ENCODE assay signal across 8 mouse cellular contexts in genomic region chr5:110839678-110840365, GRCm38 (mm10). TPM values are rescaled to one million over a fixed set of nuclear protein-coding genes. Genes with fewer than 3 reads are reported as not detected.
DNase-seq lines count a peak whose midpoint lies in the region; ATAC-seq lines count a peak whose summit lies in the region.

Gene Hscb (minus strand): TSS chr5:110839777.
Gene Chek2 (plus strand): TSS chr5:110839979.

- peaks cover 17% of the 10 kb centered on the region for H3K36me3 ChIP-seq in intestine, embryonic 14.5 days (ENCODE audit: control insufficient read depth, insufficient read depth, low read length)

- H3K9me3 ChIP-seq in intestine, embryonic 14.5 days (ENCODE audit: control insufficient read depth, low read length), result no peaks in the 10 kb centered on the region

- peak; percentile 90 for DNase-seq in adrenal gland, adult 18-20 months (ENCODE audit: low spot score in 2 of 2)
- DNase-seq in embryo, embryonic 11 days, result peak; percentile 98
- peak; percentile 96 for DNase-seq in gastrocnemius, postnatal 25 days
- DNase-seq in intestine, embryonic 14.5 days (ENCODE audit: low spot score), result peak; percentile 95
- DNase-seq in left cerebral cortex, postnatal 14 days (ENCODE audit: low spot score in 2 of 2), result peak; percentile 99
- peak; percentile 98 for DNase-seq in mesoderm, embryonic 11.5 days (ENCODE audit: low read depth, low spot score)
- DNase-seq in right cerebral cortex, postnatal 36 days (ENCODE audit: low spot score in 2 of 2), result peak; percentile 97 to 99
- DNase-seq in yolk sac, embryonic 10.5 days (ENCODE audit: low spot score), result peak; percentile 99

- peaks cover 11% of the 10 kb centered on the region for H3K4me1 ChIP-seq in intestine, embryonic 14.5 days (replicated peaks; ENCODE audit: control insufficient read depth, insufficient read depth, low read length)

- peak within 1 kb of the TSS; percentile 79 for H3K4me2 ChIP-seq in intestine, embryonic 14.5 days (ENCODE audit: low read length)

- peak within 1 kb of the TSS; percentile 73 for H3K9ac ChIP-seq in intestine, embryonic 14.5 days (ENCODE audit: low read length)

- peak within 1 kb of the TSS; percentile 83 for H3K27ac ChIP-seq in intestine, embryonic 14.5 days (ENCODE audit: low read depth)

- peak; percentile 99 for ATAC-seq in intestine, embryonic 14.5 days (replicated peaks; ENCODE audit: low FRiP score, low TSS enrichment, low read depth)

- WGBS in intestine, embryonic 14.5 days, result under 1% methylated on average over 41 of the region's 41 CpGs

- no peaks in the 10 kb centered on the region for H3K27me3 ChIP-seq in intestine, embryonic 14.5 days (replicated peaks; ENCODE audit: control insufficient read depth, insufficient read depth, low read length)

- H3K4me3 ChIP-seq in intestine, embryonic 14.5 days (ENCODE audit: low read depth, low read length), result peak within 1 kb of the TSS; percentile 62

- intact Hi-C loops in left cerebral cortex, postnatal 14 days (cut with DNase I), result loop anchor here (5.0 kb wide), 2 partner anchors 82 to 417 kb away; no protein-coding TSS in a partner anchor

RNA-seq across cellular contexts. Expression of gene Hscb, which starts in this region (rescaled TPM):
- 10 to 100 TPM; 13.9 to 14.9 TPM for total RNA-seq in adrenal gland, adult 18-20 months (2021)
- 10 to 100 TPM in 1 of 2 experiments, 1 to 10 TPM in 1; 9.7 to 12.5 TPM for total RNA-seq in gastrocnemius, postnatal 25 days (2021)
- polyA plus RNA-seq in intestine, embryonic 14.5 days (2014; fragmentation: Nextera tagmentation; extraction: Ambion mirVana), result 28.7 and 29.3 TPM in 2 replicates
- 10 to 100 TPM in 1 of 2 experiments, 1 to 10 TPM in 1; 9.2 to 12.2 TPM for total RNA-seq in left cerebral cortex, postnatal 14 days (2021)

RNA-seq across cellular contexts. Expression of gene Chek2, which starts in this region (rescaled TPM):
- total RNA-seq in adrenal gland, adult 18-20 months (2021), result 1 to 10 TPM; 1.9 to 2.6 TPM
- total RNA-seq in gastrocnemius, postnatal 25 days (2021), result 1 to 10 TPM; 1.4 to 1.5 TPM
- 35.8 and 37.8 TPM in 2 replicates for polyA plus RNA-seq in intestine, embryonic 14.5 days (2014; fragmentation: Nextera tagmentation; extraction: Ambion mirVana)
- 1 to 10 TPM; 1.4 to 1.6 TPM for total RNA-seq in left cerebral cortex, postnatal 14 days (2021)

Comparison
In these comparisons a context has a peak if more than half of its experiments do, and no peak if none do; other contexts are left out.
1. Peak in every context shown above with its lines: DNase-seq, ATAC-seq, H3K4me3 ChIP-seq and H3K27ac ChIP-seq.